Mouse (Mus musculus): ENCODE data around the gene Gm20388.

DNA sequence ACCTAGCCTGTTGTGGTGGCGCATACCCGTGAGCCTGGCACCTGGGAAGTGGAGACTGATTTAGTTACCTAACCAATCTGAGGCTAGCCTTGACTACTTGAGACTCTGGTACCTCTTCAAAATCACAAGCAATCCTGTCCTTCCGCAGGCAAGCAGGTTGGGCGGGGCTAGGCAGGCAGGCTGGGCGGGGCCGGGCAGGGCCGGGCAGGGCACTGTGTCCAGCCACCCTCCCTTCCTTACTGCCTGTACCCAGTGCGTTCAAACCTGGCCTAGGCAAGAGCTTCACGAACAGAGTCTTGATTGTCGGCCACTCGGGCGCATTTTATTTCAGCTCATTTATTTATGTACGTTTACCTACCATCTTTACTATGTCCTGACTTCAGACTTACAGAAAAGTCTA lies 2949.2 kb downstream of the Gm20388 start:
- no peak for TF ChIP-seq CTCF (IDR thresholded peaks at IDR 0.05; ENCODE audit: control insufficient read depth, insufficient read depth, low read length)
- TF ChIP-seq POLR2A (IDR thresholded peaks at IDR 0.05; ENCODE audit: borderline replicate concordance, control insufficient read depth, low read depth, low read length) = no peak

Data from bone marrow, adult 2 months (tissue).